Mouse (Mus musculus) lung, adult 2 months (tissue): ENCODE measurements around the gene Stac.

Source experiments
- CTCF ChIP-seq: fragments of 200-500 bp; IDR thresholded peaks from 2 replicates; pipeline ENCODE4 v1.5.1; 2011; ENCODE audit warnings: mild to moderate bottlenecking, low read length, control low read depth; ENCODE audit not compliant: insufficient read depth
- POLR2A ChIP-seq: fragments of 200-500 bp; IDR thresholded peaks from 2 replicates; pipeline ENCODE4 v1.6.1; 2011; ENCODE audit warnings: low read depth, mild to moderate bottlenecking, control low read depth, low read length, borderline replicate concordance; ENCODE audit errors: extremely low read depth

DNA sequence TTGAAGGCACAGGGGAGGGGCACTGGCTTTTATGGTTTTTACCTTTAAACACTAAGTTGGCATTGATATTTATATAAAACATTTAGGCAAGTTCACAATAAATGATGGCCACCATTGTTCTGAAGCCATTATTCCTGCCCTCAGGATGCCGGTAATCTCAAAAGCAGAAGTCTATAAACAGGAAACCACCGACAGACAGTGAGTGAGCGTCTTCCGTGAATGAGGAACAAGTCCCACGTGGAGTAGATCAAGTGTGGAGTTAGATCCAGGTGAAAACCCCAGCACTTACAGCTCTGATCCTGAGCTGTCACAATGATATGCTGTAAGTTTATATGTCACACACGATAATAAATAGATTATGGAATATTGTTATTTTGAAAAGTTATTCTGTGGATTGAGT, 112.7 kb downstream of the Stac start:
- TF ChIP-seq POLR2A: no peak
- no peak for TF ChIP-seq CTCF
